Mouse (Mus musculus): ENCODE measurements at regions not wholly inside any gene's neighbourhood (a gene's known extent, or its start where the extent isn't known, plus 50 kb on each side); places are given as distances from the start of the nearest gene placed in this dataset.

- intact Hi-C loops (cut with DNase I): no loop called here
Observed at GRCm38 (mm10) chr17:80891656-80892055, 52.8 kb upstream of the Tmem178 start.

- intact Hi-C loops (cut with DNase I): no loop called here
Observed at GRCm38 (mm10) chr17:80889095-80889494, 55.3 kb upstream of the Tmem178 start.

GRCm38 (mm10) chr17:80887749-80888119 is 56.7 kb upstream of the Tmem178 start:
- intact Hi-C loops (cut with DNase I): no loop called here

- intact Hi-C loops (cut with DNase I): no loop called here
Observed at GRCm38 (mm10) chr17:80887021-80887748, 57.2 kb upstream of the Tmem178 start.

- intact Hi-C loops (cut with DNase I): no loop called here
Observed at GRCm38 (mm10) chr17:80886211-80886701, 58.2 kb upstream of the Tmem178 start.

GRCm38 (mm10) chr17:80885706-80886105 is 58.7 kb upstream of the Tmem178 start:
- intact Hi-C loops (cut with DNase I): no loop called here

- intact Hi-C loops (cut with DNase I): no loop called here
Observed at GRCm38 (mm10) chr17:80884886-80885285, 59.5 kb upstream of the Tmem178 start.

GRCm38 (mm10) chr17:80882476-80882875 is 62.0 kb upstream of the Tmem178 start:
- intact Hi-C loops (cut with DNase I): no loop called here

- intact Hi-C loops (cut with DNase I): no loop called here
Observed at GRCm38 (mm10) chr17:80880325-80880724, 64.1 kb upstream of the Tmem178 start.

- intact Hi-C loops (cut with DNase I): loop anchor here (2.0 kb wide), 1 partner anchor 107 kb away; no protein-coding TSS in a partner anchor
Observed at GRCm38 (mm10) chr17:80875352-80876044, 68.9 kb upstream of the Tmem178 start.

- intact Hi-C loops (cut with DNase I): no loop called here
Observed at GRCm38 (mm10) chr17:80870965-80871364, 73.5 kb upstream of the Tmem178 start.

- intact Hi-C loops (cut with DNase I): no loop called here
Observed at GRCm38 (mm10) chr17:80862338-80862737, 82.1 kb upstream of the Tmem178 start.

- intact Hi-C loops (cut with DNase I): no loop called here
Observed at GRCm38 (mm10) chr17:80846996-80847810, 97.2 kb upstream of the Tmem178 start.

GRCm38 (mm10) chr17:80845349-80845748 is 99.1 kb upstream of the Tmem178 start:
- intact Hi-C loops (cut with DNase I): no loop called here

GRCm38 (mm10) chr17:80841903-80842302 is 102.5 kb upstream of the Tmem178 start:
- intact Hi-C loops (cut with DNase I): no loop called here

GRCm38 (mm10) chr17:80840896-80841295 is 103.5 kb upstream of the Tmem178 start:
- intact Hi-C loops (cut with DNase I): no loop called here

GRCm38 (mm10) chr17:80840452-80840851 is 104.0 kb upstream of the Tmem178 start:
- intact Hi-C loops (cut with DNase I): no loop called here

GRCm38 (mm10) chr17:80834701-80835100 is 106.4 kb upstream of the Map4k3 start:
- intact Hi-C loops (cut with DNase I): loop anchor here (5.0 kb wide), 1 partner anchor 148 kb away; no protein-coding TSS in a partner anchor

GRCm38 (mm10) chr17:80834176-80834517 is 105.9 kb upstream of the Map4k3 start:
- intact Hi-C loops (cut with DNase I): loop anchor here (5.0 kb wide), 1 partner anchor 148 kb away; no protein-coding TSS in a partner anchor

- intact Hi-C loops (cut with DNase I): loop anchor here (5.0 kb wide), 1 partner anchor 149 kb away; no protein-coding TSS in a partner anchor
Observed at GRCm38 (mm10) chr17:80833355-80834175, 105.3 kb upstream of the Map4k3 start.

- intact Hi-C loops (cut with DNase I): loop anchor here (5.0 kb wide), 1 partner anchor 151 kb away; no protein-coding TSS in a partner anchor
Observed at GRCm38 (mm10) chr17:80831686-80832085, 103.4 kb upstream of the Map4k3 start.
